ENCODE assay signal across 8 mouse cellular contexts in the genomic region with DNA sequence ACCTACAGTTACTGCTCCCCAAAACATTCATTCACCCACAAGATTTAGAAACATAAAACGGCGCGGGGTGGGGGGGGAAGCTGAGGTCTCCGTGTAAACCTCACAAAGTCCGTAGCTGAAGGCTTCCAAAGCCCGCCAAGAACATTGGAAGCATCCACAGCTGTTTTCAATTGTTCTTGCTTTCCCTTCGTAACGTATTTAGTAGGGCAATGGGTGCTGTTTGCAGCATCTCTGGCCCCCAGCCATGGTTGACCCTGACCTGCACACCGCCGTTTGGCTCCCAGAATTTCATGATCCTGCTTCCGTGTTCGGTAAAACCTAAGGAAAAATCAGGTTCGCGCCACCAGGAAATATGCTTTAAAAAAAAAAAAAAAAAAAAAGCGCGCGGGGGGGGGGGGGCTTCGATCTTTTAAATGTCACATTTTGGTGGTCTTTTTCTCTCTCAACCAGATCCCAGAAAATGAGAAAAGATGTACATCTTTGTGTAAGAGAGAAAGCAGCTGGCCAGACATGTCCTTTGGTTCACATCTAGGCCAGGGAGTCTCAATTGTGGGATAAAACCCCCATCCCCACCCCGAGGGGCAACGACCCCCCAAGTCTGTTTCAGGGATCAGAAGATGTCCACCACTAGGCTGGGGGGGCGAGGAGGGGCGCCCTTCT. TPM values are rescaled to one million over a fixed set of nuclear protein-coding genes. Genes with fewer than 3 reads are reported as not detected.
A peak's percentile ranks its signal among the peaks of the same experiment; 100 is the strongest.
DNase-seq lines count a peak whose midpoint lies in the region; ATAC-seq and TF ChIP-seq lines count a peak whose summit lies in the region.

No protein-coding gene starts in this region.

- H3K4me1 ChIP-seq in kidney, postnatal 0 days (replicated peaks; ENCODE audit: insufficient read depth, low read length): no peaks in the 10 kb centered on the region
- H3K4me1 ChIP-seq in heart, embryonic 12.5 days (replicated peaks): peaks cover 3% of the 10 kb centered on the region
- H3K4me1 ChIP-seq in limb, embryonic 15.5 days: peaks cover 2% of the 10 kb centered on the region; the same call in 1 of the 2 replicates
- 0 out of 2 replicates have a peak, but pooled peaks cover 2% of the 10 kb centered on the region for H3K4me1 ChIP-seq in neural tube, embryonic 15.5 days

- peak overlapping the region; percentile 62 for H3K4me2 ChIP-seq in kidney, postnatal 0 days (ENCODE audit: low read length)
- H3K4me2 ChIP-seq in heart, embryonic 12.5 days: peak overlapping the region; percentile 63
- H3K4me2 ChIP-seq in limb, embryonic 15.5 days: peak overlapping the region; percentile 50
- peak overlapping the region; percentile 69 for H3K4me2 ChIP-seq in neural tube, embryonic 15.5 days

- H3K9ac ChIP-seq in kidney, postnatal 0 days (ENCODE audit: low read depth, low read length): peak overlapping the region; percentile 58
- H3K9ac ChIP-seq in heart, embryonic 12.5 days: peak overlapping the region; percentile 76
- H3K9ac ChIP-seq in limb, embryonic 15.5 days: peak overlapping the region; percentile 54
- peak overlapping the region; percentile 61 for H3K9ac ChIP-seq in neural tube, embryonic 15.5 days (replicated peaks)

- intact Hi-C loops in gastrocnemius, postnatal 14 days (cut with DNase I; ENCODE audit: low total_unique reads): no loop called here

- TF ChIP-seq CTCF in kidney, postnatal 0 days (IDR thresholded peaks at IDR 0.05; ENCODE audit: low read depth): no peak

- 67% methylated on average over 22 of the region's 22 CpGs for whole genome bisulfite sequencing in kidney, postnatal 0 days
- WGBS in heart, embryonic 12.5 days: 45% methylated on average over 22 of the region's 22 CpGs
- 48% methylated on average over 21 of the region's 22 CpGs for WGBS in limb, embryonic 15.5 days
- WGBS in neural tube, embryonic 15.5 days: 45% methylated on average over 21 of the region's 22 CpGs

- no peaks in the 10 kb centered on the region for H3K27me3 ChIP-seq in kidney, postnatal 0 days (ENCODE audit: insufficient read depth, low read length)
- H3K27me3 ChIP-seq in heart, embryonic 12.5 days (replicated peaks): no peaks in the 10 kb centered on the region
- H3K27me3 ChIP-seq in limb, embryonic 15.5 days: no peaks in the 10 kb centered on the region
- no peaks in the 10 kb centered on the region for H3K27me3 ChIP-seq in neural tube, embryonic 15.5 days (replicated peaks)

- H3K9me3 ChIP-seq in kidney, postnatal 0 days (replicated peaks; ENCODE audit: low read length): no peaks in the 10 kb centered on the region
- peaks cover 31% of the 10 kb centered on the region for H3K9me3 ChIP-seq in heart, embryonic 12.5 days (replicated peaks)
- H3K9me3 ChIP-seq in limb, embryonic 15.5 days: no peaks in the 10 kb centered on the region
- peaks cover 3% of the 10 kb centered on the region; the same call in 1 of the 2 replicates for H3K9me3 ChIP-seq in neural tube, embryonic 15.5 days (replicated peaks)

- H3K4me3 ChIP-seq in kidney, postnatal 0 days (replicated peaks; ENCODE audit: low read depth, low read length): peak overlapping the region; percentile 42
- H3K4me3 ChIP-seq in heart, embryonic 12.5 days: peak overlapping the region; percentile 56
- peak overlapping the region; percentile 52 for H3K4me3 ChIP-seq in limb, embryonic 15.5 days
- H3K4me3 ChIP-seq in neural tube, embryonic 15.5 days (replicated peaks): peak overlapping the region; percentile 51

- no peaks in the 10 kb centered on the region for H3K36me3 ChIP-seq in kidney, postnatal 0 days (ENCODE audit: insufficient read depth, low read length)
- H3K36me3 ChIP-seq in heart, embryonic 12.5 days: peaks cover 3% of the 10 kb centered on the region; the same call in 1 of the 2 replicates
- H3K36me3 ChIP-seq in limb, embryonic 15.5 days: no peaks in the 10 kb centered on the region
- no peaks in the 10 kb centered on the region for H3K36me3 ChIP-seq in neural tube, embryonic 15.5 days

- peak overlapping the region; percentile 66; the same call in 1 of the 2 replicates for H3K27ac ChIP-seq in kidney, postnatal 0 days
- H3K27ac ChIP-seq in heart, embryonic 12.5 days (ENCODE audit: poor library complexity, severe bottlenecking): peak overlapping the region; percentile 53; the same call in 1 of the 2 replicates
- peak overlapping the region; percentile 77 for H3K27ac ChIP-seq in limb, embryonic 15.5 days
- H3K27ac ChIP-seq in neural tube, embryonic 15.5 days (replicated peaks): peak overlapping the region; percentile 86

- no peak for ATAC-seq in kidney, postnatal 0 days (replicated peaks; ENCODE audit: low FRiP score, low read depth)
- no peak for ATAC-seq in heart, embryonic 12.5 days (ENCODE audit: insufficient number of reproducible peaks, low FRiP score)
- no peak for ATAC-seq in limb, embryonic 15.5 days (ENCODE audit: insufficient number of reproducible peaks, low FRiP score, low TSS enrichment, low read depth)
- ATAC-seq in neural tube, embryonic 15.5 days (ENCODE audit: low FRiP score): no peak

- DNase-seq in kidney, postnatal 0 days (ENCODE audit: low spot score): no peak
- no peak for DNase-seq in kidney, adult 8-10 months
- DNase-seq in cerebellum, adult 8-10 months: peak; percentile 18
- DNase-seq in frontal cortex, adult 2 months (ENCODE audit: extremely low spot score in 1 of 2, low spot score in 1 of 2): no peak
- DNase-seq in gastrocnemius, postnatal 14 days: no peak

RNA-seq across cellular contexts. Expression of a gene that starts 0.8 kb away (rescaled TPM):
- 42.7 and 50.6 TPM in 2 replicates for polyA plus RNA-seq in kidney, postnatal 0 days (2015; fragmentation: Nextera tagmentation; extraction: Ambion mirVana)
- 60.6 and 62.2 TPM in 2 replicates for polyA plus RNA-seq in heart, embryonic 12.5 days (2016; fragmentation: Nextera tagmentation; extraction: Ambion mirVana)
- 79.9 and 84.9 TPM in 2 replicates for polyA plus RNA-seq in limb, embryonic 15.5 days (2015; fragmentation: Nextera tagmentation; extraction: Ambion mirVana)
- polyA plus RNA-seq in neural tube, embryonic 15.5 days (2015; fragmentation: Nextera tagmentation; extraction: Ambion mirVana): 56.1 and 60.4 TPM in 2 replicates
- 31.9 and 32.7 TPM in 2 replicates for polyA plus RNA-seq in frontal cortex, adult 2 months (2012; rRNA removed)
- 10 to 100 TPM; 22.3 to 26.4 TPM for total RNA-seq in gastrocnemius, postnatal 14 days (2021)

RNA-seq across cellular contexts. Expression of a gene that starts 0.9 kb away (rescaled TPM):
- polyA plus RNA-seq in kidney, postnatal 0 days (2015; fragmentation: Nextera tagmentation; extraction: Ambion mirVana): 1.1 and 1.2 TPM in 2 replicates
- polyA plus RNA-seq in heart, embryonic 12.5 days (2016; fragmentation: Nextera tagmentation; extraction: Ambion mirVana): 4.1 and 4.2 TPM in 2 replicates
- polyA plus RNA-seq in limb, embryonic 15.5 days (2015; fragmentation: Nextera tagmentation; extraction: Ambion mirVana): 7.0 and 9.1 TPM in 2 replicates
- polyA plus RNA-seq in neural tube, embryonic 15.5 days (2015; fragmentation: Nextera tagmentation; extraction: Ambion mirVana): 3.9 and 4.7 TPM in 2 replicates
- 6.4 and 7.9 TPM in 2 replicates for polyA plus RNA-seq in frontal cortex, adult 2 months (2012; rRNA removed)
- total RNA-seq in gastrocnemius, postnatal 14 days (2021): 10 to 100 TPM in 1 of 2 experiments, 1 to 10 TPM in 1; 8.6 to 12.3 TPM
